Mouse (Mus musculus) spleen, adult 10 weeks (tissue): Measurements from ENCODE around the gene Fancc. TPM values are rescaled to one million over a fixed set of nuclear protein-coding genes. Genes with fewer than 3 reads are reported as not detected.

ENCODE experiments used
- polyA plus RNA-seq: library from polyadenylated mRNA; stranded (reverse); fragments of 350-450 nt; fragmentation: Illumina TruSeq; extraction: RNeasy Lipid Tissue Mini Kit (QIAGEN cat#74804); gene quantifications from one replicate; pipeline ENCODE4 v1.2.3, GENCODE M21; 2015; ENCODE audit warnings: low replicate concordance; ENCODE audit not compliant: insufficient read depth

Fancc gene
- 17.9 TPM for polyA plus RNA-seq

DNA sequence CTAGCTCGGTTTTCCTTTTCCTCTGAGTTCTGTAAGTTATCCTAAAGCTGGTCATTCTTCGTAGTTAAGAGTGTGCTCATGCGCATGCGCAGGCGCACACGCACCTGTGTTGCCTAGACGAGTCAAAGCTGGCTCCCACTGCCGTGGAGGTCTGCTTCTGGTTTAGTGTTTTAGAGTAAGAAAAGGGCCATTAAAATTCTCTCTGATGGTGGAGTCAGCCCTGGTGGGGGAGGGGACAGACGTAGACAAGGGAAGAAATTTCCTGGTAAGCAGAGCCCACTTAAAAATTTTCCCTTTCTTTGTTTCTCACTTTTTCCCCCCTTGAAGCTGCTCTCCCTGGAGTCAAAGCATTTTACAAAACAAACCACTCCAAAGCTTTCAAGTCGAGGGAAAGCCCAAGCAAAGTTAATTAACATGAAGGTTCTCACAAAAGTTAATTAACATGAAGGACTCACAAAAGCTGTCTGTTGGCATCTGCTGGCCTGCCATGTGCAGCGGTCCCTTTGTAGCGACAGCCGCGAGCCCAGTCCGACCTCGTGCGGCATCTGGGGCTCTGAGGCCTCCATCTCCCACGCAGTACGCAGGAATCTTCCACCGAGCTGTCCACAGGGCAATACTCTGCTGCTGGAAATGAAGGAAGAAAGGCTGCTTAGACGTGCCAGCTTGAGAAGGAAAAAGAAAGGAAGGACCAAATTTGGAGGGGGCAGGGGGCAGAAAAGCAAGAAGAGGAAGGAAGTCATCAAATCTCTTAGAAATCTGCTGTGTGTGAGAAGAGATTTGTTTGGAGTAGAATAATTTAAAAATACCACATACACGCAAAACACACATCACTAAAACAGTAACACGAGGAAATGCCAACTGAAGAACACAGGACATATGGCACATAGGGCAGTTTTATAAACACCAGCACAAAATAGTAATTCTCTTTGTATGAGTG lies at the start of gene Fancc:
TSS of gene Fancc (minus strand) at position 633 of the 937 bp plus-strand sequence.

Other genes with a start within 250 kb of the Fancc start
- 14.7 TPM for gene Ptch1, start 76.3 kb upstream of the Fancc start, polyA plus RNA-seq